Mouse (Mus musculus): ENCODE data around the gene Eef1g. TPM values are rescaled to one million over a fixed set of nuclear protein-coding genes. Genes with fewer than 3 reads are reported as not detected.

The Eef1g gene
- polyA plus RNA-seq, 1 experiment: 286 TPM

DNA sequence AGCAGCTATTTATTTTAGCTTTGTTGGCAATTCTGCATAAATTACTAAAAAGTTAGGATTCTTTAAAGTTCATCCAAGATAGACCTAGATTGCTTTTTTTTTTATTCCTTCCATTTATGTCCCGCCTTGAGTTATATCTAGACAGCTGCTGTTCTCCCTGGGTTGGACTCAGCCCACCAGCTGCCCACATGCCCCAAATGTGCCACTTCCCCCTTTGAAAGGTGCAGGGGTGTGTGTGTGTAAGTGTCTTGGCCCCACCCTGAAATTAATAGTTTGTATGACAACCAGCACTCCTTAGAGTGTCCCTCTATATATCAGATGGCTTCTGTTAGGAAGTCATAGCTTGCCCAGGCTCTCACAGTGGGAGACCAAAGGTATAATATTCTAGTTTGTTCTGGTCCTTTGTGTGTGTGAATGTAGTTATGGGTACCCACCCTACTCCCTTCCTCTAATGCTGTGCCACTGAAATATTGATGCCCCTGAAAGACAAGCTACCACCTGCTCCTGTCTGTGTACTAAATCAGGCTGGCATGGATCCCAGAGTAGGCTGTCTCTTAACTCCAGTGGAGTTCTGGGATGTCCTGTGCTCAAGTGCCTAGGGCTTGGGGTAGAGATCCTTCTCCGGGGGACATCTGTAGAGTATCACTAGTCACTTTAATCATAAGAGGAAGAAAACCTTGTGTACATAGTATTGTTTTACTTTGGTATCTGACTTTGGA, 14.8 kb downstream of the Eef1g start:
- Histone ChIP-seq H3K27ac (ENCODE audit: insufficient read depth, low read length) (no peak overlapping the region), H3K4me3 (ENCODE audit: insufficient read depth, low read length) (no peak overlapping the region), H3K4me1 (ENCODE audit: control insufficient read depth, insufficient read depth, low read length) (peaks cover 6% of the 10 kb centered on the region)
- no peak for TF ChIP-seq POLR2A (IDR thresholded peaks at IDR 0.05; ENCODE audit: extremely low read depth, insufficient read depth, low read length)
- no peak for TF ChIP-seq CTCF (IDR thresholded peaks at IDR 0.05; ENCODE audit: extremely low read depth, insufficient read depth, low read length)

DNA sequence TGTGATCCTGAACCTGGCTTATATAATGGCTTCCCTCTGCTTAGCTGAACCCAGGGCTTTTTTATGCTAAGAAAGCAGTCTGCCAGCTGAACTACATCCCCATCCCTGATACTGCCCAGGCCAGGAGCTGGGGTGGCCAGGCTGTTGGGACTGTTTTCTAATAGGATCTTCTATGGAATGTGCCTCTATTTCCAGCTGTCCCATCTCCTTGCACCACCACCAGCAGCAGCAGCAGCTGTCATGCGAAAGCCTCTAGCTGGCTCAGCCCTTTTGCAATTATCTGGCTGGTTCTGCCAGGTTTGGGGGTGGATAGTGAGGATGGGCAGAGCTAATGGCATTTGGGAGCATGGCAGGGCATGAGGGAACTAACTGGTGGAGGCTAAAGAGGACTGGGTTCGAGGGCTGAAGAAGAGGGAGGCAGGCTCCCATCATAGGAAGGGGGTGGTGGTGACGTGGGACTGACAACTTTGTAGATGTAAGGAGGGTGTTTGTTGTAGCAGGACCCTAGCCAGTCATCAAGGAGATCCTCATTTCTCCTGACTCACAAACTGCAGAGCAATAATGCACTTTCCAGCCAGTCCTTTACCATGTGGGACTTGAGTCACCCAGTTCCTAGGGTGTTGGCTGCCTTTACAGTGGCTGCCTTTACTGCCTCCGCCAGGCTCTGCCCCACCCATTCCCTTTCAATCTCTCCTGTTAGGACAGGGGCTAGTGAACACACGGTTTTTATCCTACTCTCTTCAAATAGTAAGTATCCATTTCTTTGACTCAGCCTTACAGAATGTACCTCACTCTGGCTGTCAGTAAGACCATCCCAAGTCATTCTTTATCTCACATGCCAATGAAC, 15.7 kb downstream of the Eef1g start:
- TF ChIP-seq POLR2A (IDR thresholded peaks at IDR 0.05; ENCODE audit: extremely low read depth, insufficient read depth, low read length) (no peak), CTCF (IDR thresholded peaks at IDR 0.05; ENCODE audit: extremely low read depth, insufficient read depth, low read length) (no peak)
- Histone ChIP-seq H3K4me3 (ENCODE audit: insufficient read depth, low read length) (no peak overlapping the region), H3K27ac (ENCODE audit: insufficient read depth, low read length) (no peak overlapping the region), H3K4me1 (ENCODE audit: control insufficient read depth, insufficient read depth, low read length) (peaks cover 6% of the 10 kb centered on the region)

GRCm38 (mm10) chr19:8983150-8983650, 16.4 kb downstream of the Eef1g start:
- TF ChIP-seq POLR2A (IDR thresholded peaks at IDR 0.05; ENCODE audit: extremely low read depth, insufficient read depth, low read length) (no peak), CTCF (IDR thresholded peaks at IDR 0.05; ENCODE audit: extremely low read depth, insufficient read depth, low read length) (no peak)
- Histone ChIP-seq H3K27ac (ENCODE audit: insufficient read depth, low read length) (no peak overlapping the region), H3K4me1 (ENCODE audit: control insufficient read depth, insufficient read depth, low read length) (peaks cover 6% of the 10 kb centered on the region), H3K4me3 (ENCODE audit: insufficient read depth, low read length) (no peak overlapping the region)

DNA sequence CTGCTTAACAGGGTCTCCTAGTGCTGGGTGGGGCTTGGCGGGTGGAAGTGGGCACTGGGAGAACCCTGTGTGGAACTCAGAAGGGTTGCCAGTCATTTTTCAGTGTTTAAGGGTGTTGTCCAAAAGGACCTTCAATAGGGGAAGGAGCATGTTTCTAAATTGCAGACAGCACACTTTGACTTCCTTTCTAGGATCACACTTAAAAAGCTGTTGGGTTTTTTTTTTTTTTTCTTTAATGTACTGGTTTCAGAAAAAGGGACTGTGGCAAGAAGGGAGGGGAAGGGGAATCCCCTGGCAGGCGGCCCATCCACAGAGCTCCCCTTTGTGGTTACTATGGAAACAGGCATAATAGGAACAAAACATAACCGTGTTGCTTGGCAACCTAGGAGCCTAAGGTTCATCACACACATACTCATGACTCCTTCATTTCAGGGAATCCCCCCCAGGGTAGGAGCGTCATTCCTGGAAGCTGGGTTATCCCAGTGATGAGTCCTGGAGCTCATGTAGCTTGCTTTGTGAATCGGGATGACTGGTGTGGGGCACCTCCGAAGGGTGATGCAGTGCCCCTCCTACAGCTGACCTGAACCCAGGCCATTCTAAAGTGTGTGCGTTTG, 17.5 kb downstream of the Eef1g start:
- H3K4me3 ChIP-seq (ENCODE audit: insufficient read depth, low read length): no peak overlapping the region
- H3K4me1 ChIP-seq (ENCODE audit: control insufficient read depth, insufficient read depth, low read length): peaks cover 6% of the 10 kb centered on the region
- H3K27ac ChIP-seq (ENCODE audit: insufficient read depth, low read length): no peak overlapping the region
- TF ChIP-seq POLR2A (IDR thresholded peaks at IDR 0.05; ENCODE audit: extremely low read depth, insufficient read depth, low read length) (no peak), CTCF (IDR thresholded peaks at IDR 0.05; ENCODE audit: extremely low read depth, insufficient read depth, low read length) (no peak)

DNA sequence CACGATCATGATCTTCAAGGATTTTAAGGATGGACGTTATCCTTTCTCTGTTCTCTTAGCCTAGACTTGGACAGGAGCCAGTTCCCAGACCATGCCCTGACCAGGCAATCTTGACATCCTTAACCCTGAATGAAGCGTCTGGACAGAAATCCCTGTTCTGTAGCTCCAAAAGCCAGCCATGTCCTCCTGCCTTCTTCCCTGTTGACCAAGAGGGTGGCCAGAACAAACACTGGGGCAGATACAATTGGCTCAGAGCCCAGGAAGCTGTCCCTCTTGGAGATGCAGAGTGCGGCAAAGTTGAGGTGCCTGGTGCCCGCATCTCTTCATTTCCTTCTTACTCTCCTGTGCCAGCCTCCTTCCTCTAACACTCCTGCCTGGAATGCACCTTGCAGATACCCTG, 19.1 kb downstream of the Eef1g start:
- Histone ChIP-seq H3K4me1 (ENCODE audit: control insufficient read depth, insufficient read depth, low read length) (peaks cover 8% of the 10 kb centered on the region), H3K4me3 (ENCODE audit: insufficient read depth, low read length) (no peak overlapping the region), H3K27ac (ENCODE audit: insufficient read depth, low read length) (no peak overlapping the region)
- TF ChIP-seq POLR2A (IDR thresholded peaks at IDR 0.05; ENCODE audit: extremely low read depth, insufficient read depth, low read length) (no peak), CTCF (IDR thresholded peaks at IDR 0.05; ENCODE audit: extremely low read depth, insufficient read depth, low read length) (no peak)

- Histone ChIP-seq H3K27ac (ENCODE audit: insufficient read depth, low read length) (no peak overlapping the region), H3K4me1 (ENCODE audit: control insufficient read depth, insufficient read depth, low read length) (peaks cover 8% of the 10 kb centered on the region), H3K4me3 (ENCODE audit: insufficient read depth, low read length) (no peak overlapping the region)
- TF ChIP-seq POLR2A (IDR thresholded peaks at IDR 0.05; ENCODE audit: extremely low read depth, insufficient read depth, low read length) (no peak), CTCF (IDR thresholded peaks at IDR 0.05; ENCODE audit: extremely low read depth, insufficient read depth, low read length) (no peak)
These were observed 21.0 kb downstream of the Eef1g start for GRCm38 (mm10) chr19:8987816-8988215.

DNA sequence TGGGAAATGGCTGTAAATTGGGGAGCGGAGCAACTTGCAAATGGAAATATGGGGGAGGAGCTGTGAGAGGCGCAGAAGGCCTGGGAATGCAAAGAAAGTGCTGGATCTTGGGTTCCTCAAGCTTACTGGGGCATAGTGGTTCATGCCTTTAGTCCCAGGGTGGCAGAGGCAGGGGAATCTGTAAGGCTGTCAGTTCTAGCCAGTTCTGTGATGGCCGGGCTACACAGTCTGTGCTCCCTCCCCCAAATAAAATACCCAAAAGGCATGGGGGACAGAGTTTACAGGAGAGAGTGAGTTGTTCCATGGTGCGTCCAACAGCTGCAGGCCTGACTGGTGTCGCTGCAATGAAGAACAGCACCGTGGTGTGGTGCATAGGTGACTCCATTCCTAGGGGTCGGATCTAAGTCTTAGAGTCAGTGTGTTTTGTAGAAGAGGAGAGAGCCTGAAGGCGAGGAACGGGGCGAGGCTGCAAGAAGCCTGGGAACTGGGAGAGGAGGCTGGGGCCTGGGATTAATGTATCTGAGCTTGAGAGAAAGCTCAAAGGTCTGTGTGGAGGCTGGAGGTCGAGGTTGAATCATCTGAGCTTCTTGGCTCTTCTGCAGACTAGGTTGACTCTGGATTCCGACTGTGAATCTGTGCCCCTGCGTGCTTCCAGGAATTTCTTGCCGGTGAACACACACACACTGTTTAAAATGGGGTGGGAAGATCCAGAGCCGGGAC, 21.7 kb downstream of the Eef1g start:
- Histone ChIP-seq H3K4me3 (ENCODE audit: insufficient read depth, low read length) (peak overlapping the region; percentile 48; the same call in 1 of the 2 replicates), H3K4me1 (ENCODE audit: control insufficient read depth, insufficient read depth, low read length) (peaks cover 8% of the 10 kb centered on the region), H3K27ac (ENCODE audit: insufficient read depth, low read length) (no peak overlapping the region)
- TF ChIP-seq POLR2A (IDR thresholded peaks at IDR 0.05; ENCODE audit: extremely low read depth, insufficient read depth, low read length) (no peak), CTCF (IDR thresholded peaks at IDR 0.05; ENCODE audit: extremely low read depth, insufficient read depth, low read length) (no peak)

DNA sequence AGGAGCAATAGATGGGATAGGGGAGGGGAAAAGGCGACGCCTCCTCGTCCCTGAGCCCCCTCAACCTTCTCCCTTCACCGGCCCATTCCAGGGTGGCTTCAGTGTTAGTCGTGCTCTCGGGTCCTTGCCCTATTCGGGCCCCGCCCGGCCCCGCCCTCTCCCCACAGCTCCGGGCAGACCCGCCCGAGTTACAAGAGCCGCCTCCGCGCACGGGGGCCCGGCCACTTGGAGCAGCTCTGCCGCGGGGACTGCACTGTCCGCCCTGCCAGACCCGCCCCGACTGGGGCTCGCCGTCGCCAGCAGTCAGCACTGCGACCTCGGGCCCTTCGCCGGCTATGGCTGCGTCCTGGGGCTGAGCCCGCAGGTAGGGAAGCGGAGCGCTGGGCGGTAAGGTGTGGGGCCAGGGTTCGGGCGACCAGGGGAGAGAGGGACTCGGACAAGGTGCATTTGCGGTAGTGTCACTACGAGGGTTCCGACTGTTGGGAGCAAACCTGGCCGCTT, 22.3 kb downstream of the Eef1g start, which contains the start of gene Ahnak:
TSS of gene Ahnak (plus strand) at position 219 of the 501 bp plus-strand sequence.
- no peak within 1 kb of the TSS for H3K27ac ChIP-seq (ENCODE audit: insufficient read depth, low read length)
- H3K4me3 ChIP-seq (ENCODE audit: insufficient read depth, low read length): peak within 1 kb of the TSS; percentile 48
- peaks cover 8% of the 10 kb centered on the region for H3K4me1 ChIP-seq (ENCODE audit: control insufficient read depth, insufficient read depth, low read length)
- no peak for TF ChIP-seq CTCF (IDR thresholded peaks at IDR 0.05; ENCODE audit: extremely low read depth, insufficient read depth, low read length)
- TF ChIP-seq POLR2A (IDR thresholded peaks at IDR 0.05; ENCODE audit: extremely low read depth, insufficient read depth, low read length): no peak

Data from cortical plate, adult 2 months (tissue).